Mouse (Mus musculus) hindbrain, postnatal 0 days (tissue): Measurements from ENCODE around the gene Rpusd4. TPM values are rescaled to one million over a fixed set of nuclear protein-coding genes. Genes with fewer than 3 reads are reported as not detected.

Experiments used
- ATAC-seq: fragments of 200-750 bp; cut with Nextera tagmentation; 2 replicates; pipeline ENCODE4 v1.8.0; 2017; ENCODE audit warnings: mild to moderate bottlenecking, moderate TSS enrichment, moderate library complexity
- DNase-seq: peaks from one replicate; pipeline ENCODE4 v3.0.0-alpha.2; 2015; ENCODE audit warnings: low spot score
- H3K27ac ChIP-seq: fragments of 300-500 bp; sonication (generic); 2 replicates; pipeline ENCODE4 v1.5.1; 2014; ENCODE audit warnings: mild to moderate bottlenecking
- H3K27me3 ChIP-seq: fragments of 300-500 bp; sonication (generic); 2 replicates; pipeline ENCODE4 v1.6.1; 2014; ENCODE audit warnings: low read length, mixed read lengths; ENCODE audit not compliant: insufficient read depth
- H3K36me3 ChIP-seq: fragments of 300-500 bp; sonication (generic); 2 replicates; pipeline ENCODE4 v1.6.1; 2014; ENCODE audit warnings: low read length, mixed read lengths; ENCODE audit not compliant: insufficient read depth
- H3K4me1 ChIP-seq: fragments of 300-500 bp; sonication (generic); 2 replicates; pipeline ENCODE4 v1.6.1; 2014; ENCODE audit warnings: antibody characterized with exemption, low read length, mixed read lengths; ENCODE audit not compliant: insufficient read depth
- H3K4me2 ChIP-seq: fragments of 300-500 bp; sonication (generic); 2 replicates; pipeline ENCODE4 v1.6.1; 2014; ENCODE audit warnings: low read depth, mild to moderate bottlenecking, low read length, moderate library complexity, mixed read lengths
- H3K4me3 ChIP-seq: fragments of 300-500 bp; sonication (generic); 2 replicates; pipeline ENCODE4 v1.5.1; 2014; ENCODE audit warnings: low read length
- H3K9ac ChIP-seq: fragments of 300-500 bp; sonication (generic); replicated peaks from 2 replicates; pipeline ENCODE4 v1.6.1; 2014; ENCODE audit warnings: mild to moderate bottlenecking, low read length, moderate library complexity, mixed read lengths
- H3K9me3 ChIP-seq: fragments of 300-500 bp; sonication (generic); 2 replicates; pipeline ENCODE4 v1.6.1; 2016; ENCODE audit warnings: low read length, mixed read lengths
- CTCF ChIP-seq: IDR thresholded peaks from 2 replicates; pipeline ENCODE4 v1.5.1; 2016; ENCODE audit warnings: antibody characterized with exemption, control low read depth, low read depth
- WGBS: fragments of 180-500 bp; shearing (Covaris S2); extraction: QIAGEN DNeasy Blood & Tissue Kit; methylation state at CpG from one replicate; pipeline ENCODE4 v1.1.7; 2014; 5-methylcytosine and 5-hydroxymethylcytosine counted together
- polyA plus RNA-seq: library from polyadenylated mRNA; unstranded; fragments of >200 nt; fragmentation: Nextera tagmentation; extraction: Ambion mirVana; gene quantifications from 2 replicates; pipeline ENCODE4 v1.2.1, GENCODE M21; 2015
- total RNA-seq: library from RNA; depleted of rRNA; stranded (reverse); fragments of >200 nt; gene quantifications from 2 replicates; pipeline ENCODE4 v1.2.3, GENCODE M21; 2014

Gene Rpusd4
- total and polyA plus RNA-seq, 2 experiments from 2014 or later = 10.8 to 11.3 TPM

DNA sequence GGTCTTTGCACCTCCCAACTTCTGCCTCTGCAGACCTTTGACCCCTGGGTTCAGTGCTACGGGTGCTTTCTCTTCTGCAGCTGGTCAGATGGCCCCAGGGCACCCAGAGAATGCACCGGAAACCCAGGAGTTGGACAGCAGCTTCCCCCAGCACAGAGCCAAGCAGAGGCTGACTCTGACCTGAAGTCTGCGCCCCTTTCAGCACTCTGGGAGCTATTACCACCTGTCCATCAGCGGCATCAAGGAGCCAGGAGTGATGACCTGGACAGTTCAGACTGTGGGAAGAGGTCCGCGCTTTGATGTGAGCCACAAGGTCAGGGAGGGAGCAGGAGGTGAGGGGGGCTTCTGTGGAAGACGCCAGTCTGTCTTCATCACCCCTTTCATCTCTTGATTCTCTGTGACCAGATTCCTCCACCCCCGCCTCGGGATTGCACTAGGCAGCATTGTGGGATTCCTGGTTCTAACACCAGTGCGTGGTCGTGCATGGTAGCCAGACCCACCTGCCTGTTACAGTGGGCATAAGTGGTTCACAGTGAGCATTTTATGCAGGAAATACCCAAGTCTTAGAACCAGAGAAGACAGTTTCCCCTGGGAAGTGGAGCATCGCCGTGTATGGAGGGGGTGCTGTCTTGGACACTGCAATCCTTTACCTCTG lies 15.9 kb downstream of the Rpusd4 start:
- TF ChIP-seq CTCF = no peak
- 60% methylated on average over 13 of the region's 13 CpGs for WGBS
- Histone ChIP-seq H3K4me1 (no peaks in the 10 kb centered on the region), H3K4me2 (no peak overlapping the region), H3K27me3 (peaks cover 23% of the 10 kb centered on the region), H3K9ac (no peak overlapping the region), H3K36me3 (no peaks in the 10 kb centered on the region), H3K27ac (no peak overlapping the region), H3K4me3 (no peak overlapping the region), H3K9me3 (no peaks in the 10 kb centered on the region)
- DNase-seq = no peak
- ATAC-seq = no peak

DNA sequence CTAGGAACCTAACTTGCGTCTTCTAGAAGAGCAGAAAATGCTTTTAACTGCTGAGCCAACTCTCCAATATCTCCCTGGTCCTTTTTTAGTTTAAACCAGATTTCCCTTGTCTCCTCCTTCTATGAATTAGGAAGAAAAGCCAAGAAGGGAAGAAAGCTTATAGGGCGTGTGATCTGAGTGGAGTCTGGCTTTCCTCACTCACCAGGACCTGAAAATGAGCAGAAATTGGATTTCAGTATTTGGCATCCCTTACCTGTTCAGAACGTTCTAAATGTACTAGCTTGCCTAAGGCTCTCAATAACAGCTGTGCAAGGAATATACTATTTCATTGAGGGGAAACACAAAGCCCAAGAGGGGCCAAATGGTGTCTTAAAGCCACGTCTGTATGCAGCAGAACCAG lies 16.7 kb downstream of the Rpusd4 start:
- Histone ChIP-seq H3K9me3 (no peaks in the 10 kb centered on the region), H3K9ac (no peak overlapping the region), H3K36me3 (no peaks in the 10 kb centered on the region), H3K27ac (no peak overlapping the region), H3K4me3 (no peak overlapping the region), H3K4me2 (no peak overlapping the region), H3K27me3 (peaks cover 28% of the 10 kb centered on the region), H3K4me1 (no peaks in the 10 kb centered on the region)
- DNase-seq (no peak), ATAC-seq (no peak)
- TF ChIP-seq CTCF = no peak
- WGBS = 84% methylated on average over 4 of the region's 4 CpGs

DNA sequence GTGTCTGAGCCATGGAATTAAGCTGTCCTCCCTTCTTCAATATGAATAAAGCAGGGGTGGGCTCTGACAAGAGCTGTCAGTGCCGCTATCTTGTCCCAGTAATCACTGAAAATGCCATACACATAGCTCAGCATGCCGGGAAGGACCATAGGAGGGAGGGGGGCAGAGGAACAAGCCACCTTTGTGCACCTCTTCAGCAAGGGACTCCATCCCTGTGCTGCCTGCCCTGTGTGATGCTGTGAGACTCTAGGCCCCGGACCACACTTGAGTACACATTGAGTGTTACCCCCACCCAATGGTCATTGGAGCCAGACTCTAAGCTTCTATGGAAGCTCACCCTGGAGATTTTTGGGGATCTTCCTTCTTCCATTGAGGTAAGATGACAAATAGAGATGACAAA lies 18.7 kb downstream of the Rpusd4 start:
- Histone ChIP-seq H3K4me3 (no peak overlapping the region), H3K4me1 (no peaks in the 10 kb centered on the region), H3K36me3 (no peaks in the 10 kb centered on the region), H3K27ac (no peak overlapping the region), H3K27me3 (peaks cover 28% of the 10 kb centered on the region), H3K4me2 (no peak overlapping the region), H3K9ac (no peak overlapping the region), H3K9me3 (no peaks in the 10 kb centered on the region)
- no peak for TF ChIP-seq CTCF
- DNase-seq (no peak), ATAC-seq (no peak)
- 70% methylated on average over 3 of the region's 3 CpGs for WGBS

DNA sequence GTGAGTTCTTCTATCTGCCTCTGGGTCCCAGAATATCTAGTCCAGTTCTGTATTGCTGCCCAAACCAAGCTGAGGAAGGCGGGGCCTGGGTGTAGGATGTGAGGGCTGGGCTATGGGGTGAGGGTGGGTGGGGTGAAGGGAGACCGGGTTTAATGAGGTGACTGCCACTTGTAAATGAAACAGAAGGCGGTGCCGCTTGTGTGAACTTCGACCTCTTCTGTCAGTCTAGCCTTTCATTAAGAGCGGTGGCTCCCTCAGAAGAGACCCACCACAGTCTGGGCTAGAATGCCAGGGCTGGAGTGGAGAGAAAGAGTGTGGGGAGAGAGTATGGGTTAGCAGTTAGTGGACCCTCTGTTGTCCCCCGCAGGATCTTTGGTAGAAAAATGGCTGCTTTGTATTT lies 22.3 kb downstream of the Rpusd4 start:
- no peak overlapping the region for H3K4me2 ChIP-seq
- ATAC-seq = no peak
- no peak for DNase-seq
- no peaks in the 10 kb centered on the region for H3K4me1 ChIP-seq
- WGBS = 28% methylated on average over 7 of the region's 7 CpGs
- no peak for TF ChIP-seq CTCF
- H3K27ac ChIP-seq = no peak overlapping the region
- H3K9me3 ChIP-seq = no peaks in the 10 kb centered on the region
- no peak overlapping the region for H3K4me3 ChIP-seq
- no peaks in the 10 kb centered on the region for H3K36me3 ChIP-seq
- H3K9ac ChIP-seq = no peak overlapping the region
- H3K27me3 ChIP-seq = peaks cover 27% of the 10 kb centered on the region; the same call in 1 of the 2 replicates

DNA sequence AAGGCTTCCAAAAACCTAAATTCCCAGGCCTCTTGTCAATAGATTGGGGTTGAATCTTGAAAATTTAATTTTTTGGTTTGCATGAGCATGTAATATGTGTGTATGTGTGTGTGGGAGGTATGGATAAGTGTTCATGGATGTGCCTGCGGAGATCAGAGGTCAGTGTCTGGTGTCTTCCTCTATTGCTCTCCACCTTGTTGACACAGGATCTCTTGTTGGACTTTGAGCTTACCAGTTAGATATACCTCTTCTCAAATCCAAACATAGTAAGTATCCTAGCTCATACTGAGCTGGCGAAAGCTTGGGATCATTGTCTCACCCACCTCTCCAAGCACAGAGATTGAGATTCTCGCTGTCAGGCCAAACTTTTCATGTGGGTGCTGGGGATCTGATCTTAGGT lies 22.8 kb downstream of the Rpusd4 start:
- Histone ChIP-seq H3K4me2 (no peak overlapping the region), H3K36me3 (no peaks in the 10 kb centered on the region), H3K27ac (no peak overlapping the region), H3K4me1 (no peaks in the 10 kb centered on the region), H3K9ac (no peak overlapping the region), H3K27me3 (peaks cover 23% of the 10 kb centered on the region; the same call in 1 of the 2 replicates), H3K9me3 (no peaks in the 10 kb centered on the region), H3K4me3 (no peak overlapping the region)
- no peak for ATAC-seq
- 90% methylated on average over 3 of the region's 3 CpGs for whole genome bisulfite sequencing
- no peak for DNase-seq
- TF ChIP-seq CTCF = no peak

DNA sequence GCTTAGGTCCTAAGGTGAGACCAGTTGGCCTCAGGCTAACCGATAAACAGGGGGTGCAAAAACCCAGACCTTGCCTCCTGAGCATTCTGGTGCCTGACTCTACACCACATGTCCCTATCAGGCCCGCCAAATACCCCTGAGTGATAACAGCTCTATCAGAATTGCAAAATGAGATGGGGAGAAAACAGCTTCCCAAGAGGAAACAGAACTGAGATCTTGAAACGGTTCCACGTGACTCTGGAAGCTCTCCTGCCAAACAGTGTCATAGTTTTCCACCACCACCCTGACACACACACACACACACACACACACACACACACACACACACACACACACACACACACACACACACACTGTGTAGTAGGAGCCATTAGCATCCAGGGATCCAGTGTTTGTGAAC lies 23.3 kb downstream of the Rpusd4 start:
- H3K27me3 ChIP-seq = peaks cover 18% of the 10 kb centered on the region; the same call in 1 of the 2 replicates
- H3K4me2 ChIP-seq = no peak overlapping the region
- 76% methylated on average over 4 of the region's 4 CpGs for WGBS
- H3K4me3 ChIP-seq = no peak overlapping the region
- TF ChIP-seq CTCF = no peak
- H3K9me3 ChIP-seq = no peaks in the 10 kb centered on the region
- H3K9ac ChIP-seq = no peak overlapping the region
- no peaks in the 10 kb centered on the region for H3K4me1 ChIP-seq
- ATAC-seq (no peak), DNase-seq (no peak)
- no peak overlapping the region for H3K27ac ChIP-seq
- no peaks in the 10 kb centered on the region for H3K36me3 ChIP-seq

DNA sequence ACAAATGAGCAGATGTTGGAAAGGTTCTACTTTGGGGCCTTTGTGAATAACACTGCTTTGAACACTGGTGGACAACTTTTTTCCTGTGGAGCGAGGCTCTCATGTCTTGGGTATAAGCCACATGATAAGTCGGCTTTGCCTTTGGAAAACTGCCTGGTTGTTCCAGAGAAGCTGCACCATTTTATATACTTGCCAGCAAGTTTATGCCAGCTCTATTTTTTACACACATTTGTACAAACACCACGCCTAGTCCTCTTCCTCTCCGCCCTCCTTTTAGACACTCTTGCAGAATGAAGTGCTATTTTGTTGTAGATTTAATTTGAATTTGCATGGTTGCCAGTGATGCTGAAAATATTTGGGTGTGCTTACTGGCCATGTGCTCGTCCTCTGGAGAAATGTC lies 25.8 kb downstream of the Rpusd4 start:
- H3K36me3 ChIP-seq = no peaks in the 10 kb centered on the region
- no peaks in the 10 kb centered on the region for H3K9me3 ChIP-seq
- TF ChIP-seq CTCF = no peak
- H3K4me3 ChIP-seq = no peak overlapping the region
- no peaks in the 10 kb centered on the region for H3K4me1 ChIP-seq
- DNase-seq (no peak), ATAC-seq (no peak)
- H3K9ac ChIP-seq = no peak overlapping the region
- no peak overlapping the region for H3K4me2 ChIP-seq
- no peak overlapping the region for H3K27ac ChIP-seq
- WGBS = 56% methylated on average over 5 of the region's 5 CpGs
- H3K27me3 ChIP-seq = 0 out of 2 replicates have a peak, but pooled peaks cover 5% of the 10 kb centered on the region
